Mouse (Mus musculus): ENCODE data around the gene Adat3. TPM values are rescaled to one million over a fixed set of nuclear protein-coding genes. Genes with fewer than 3 reads are reported as not detected.
A peak's percentile ranks its signal among the peaks of the same experiment; 100 is the strongest.
"Not testable (repeated sequence)": the region's sequence is repeated elsewhere in the genome, so short reads cannot be mapped to it uniquely, and the experiment has no call there.

The Adat3 gene
- polyA plus RNA-seq, 1 experiment from 2014 or later = 10.9 TPM

DNA sequence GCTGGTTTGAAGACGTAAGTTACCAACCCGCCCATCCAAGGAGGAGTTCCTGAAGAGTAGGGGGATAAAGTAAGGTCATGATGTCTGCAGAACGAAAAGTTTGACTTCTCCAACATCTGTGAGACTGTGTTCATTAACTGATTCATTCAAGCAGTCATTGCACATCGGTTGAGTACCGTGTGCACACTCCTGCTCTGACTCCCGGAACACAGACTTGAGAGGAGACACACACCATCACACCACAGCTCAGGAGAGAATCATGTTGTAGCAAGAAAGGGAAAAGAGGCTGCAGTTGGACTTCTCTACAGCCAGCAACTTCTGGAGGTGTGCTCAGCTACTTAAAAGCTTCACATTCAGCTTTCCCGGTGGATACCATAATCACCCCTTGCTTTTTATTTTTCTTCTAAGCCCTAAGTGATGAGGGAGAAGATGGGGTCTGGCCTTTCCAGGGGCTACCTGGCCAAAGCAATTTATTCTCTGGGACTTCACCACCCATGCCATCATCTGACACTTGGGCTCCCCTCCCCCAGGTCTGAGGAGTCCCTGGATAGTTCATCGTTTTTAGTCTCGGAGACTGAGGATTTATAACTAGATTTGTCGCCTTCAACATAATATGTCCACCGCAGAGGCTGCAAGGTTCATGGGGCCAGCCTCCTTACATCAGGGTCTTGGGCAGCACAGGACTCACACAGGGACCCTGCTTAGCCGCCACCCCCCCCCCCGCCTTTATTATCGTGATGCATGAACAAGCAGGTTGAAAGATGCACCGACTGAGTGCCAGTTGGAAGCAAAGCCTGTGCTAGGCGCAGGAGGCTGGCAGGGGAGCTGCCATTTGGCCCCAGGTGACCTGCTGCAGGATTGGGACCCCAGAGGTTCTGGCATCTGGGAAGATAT is 18.4 kb downstream of the Adat3 start:
- H3K9me3 ChIP-seq = no peaks in the 10 kb centered on the region
- peaks cover 15% of the 10 kb centered on the region for H3K36me3 ChIP-seq (replicated peaks)
- peaks cover 46% of the 10 kb centered on the region for H3K4me1 ChIP-seq
- H3K27ac ChIP-seq (replicated peaks) = peak overlapping the region; percentile 96
- DNase-seq (ENCODE audit: low spot score) = no peak
- 63% methylated on average over 16 of the region's 16 CpGs for WGBS
- peak overlapping the region; percentile 90 for H3K4me3 ChIP-seq
- no peaks in the 10 kb centered on the region for H3K27me3 ChIP-seq (replicated peaks; ENCODE audit: low read depth, poor library complexity, severe bottlenecking)

DNA sequence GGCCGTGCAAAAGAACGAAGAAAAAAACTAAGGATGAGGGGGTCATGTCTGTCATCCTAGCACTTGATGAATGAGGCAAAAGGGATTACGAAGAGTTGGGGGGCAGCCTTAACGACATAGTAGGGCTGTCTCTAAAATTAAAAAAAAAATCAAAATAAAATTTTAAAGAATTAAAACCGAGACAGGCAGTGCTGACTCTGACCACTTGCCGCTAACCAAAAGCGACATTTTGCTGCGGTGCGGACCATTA is 18.9 kb downstream of the Adat3 start:
- WGBS = 4% methylated on average over 9 of the region's 9 CpGs
- H3K27ac ChIP-seq (replicated peaks) = peak overlapping the region; percentile 96
- peaks cover 51% of the 10 kb centered on the region for H3K4me1 ChIP-seq
- no peaks in the 10 kb centered on the region for H3K27me3 ChIP-seq (replicated peaks; ENCODE audit: low read depth, poor library complexity, severe bottlenecking)
- H3K4me3 ChIP-seq = peak overlapping the region; percentile 90
- no peaks in the 10 kb centered on the region for H3K9me3 ChIP-seq
- H3K36me3 ChIP-seq (replicated peaks) = peaks cover 20% of the 10 kb centered on the region
- no peak for DNase-seq (ENCODE audit: low spot score)

DNA sequence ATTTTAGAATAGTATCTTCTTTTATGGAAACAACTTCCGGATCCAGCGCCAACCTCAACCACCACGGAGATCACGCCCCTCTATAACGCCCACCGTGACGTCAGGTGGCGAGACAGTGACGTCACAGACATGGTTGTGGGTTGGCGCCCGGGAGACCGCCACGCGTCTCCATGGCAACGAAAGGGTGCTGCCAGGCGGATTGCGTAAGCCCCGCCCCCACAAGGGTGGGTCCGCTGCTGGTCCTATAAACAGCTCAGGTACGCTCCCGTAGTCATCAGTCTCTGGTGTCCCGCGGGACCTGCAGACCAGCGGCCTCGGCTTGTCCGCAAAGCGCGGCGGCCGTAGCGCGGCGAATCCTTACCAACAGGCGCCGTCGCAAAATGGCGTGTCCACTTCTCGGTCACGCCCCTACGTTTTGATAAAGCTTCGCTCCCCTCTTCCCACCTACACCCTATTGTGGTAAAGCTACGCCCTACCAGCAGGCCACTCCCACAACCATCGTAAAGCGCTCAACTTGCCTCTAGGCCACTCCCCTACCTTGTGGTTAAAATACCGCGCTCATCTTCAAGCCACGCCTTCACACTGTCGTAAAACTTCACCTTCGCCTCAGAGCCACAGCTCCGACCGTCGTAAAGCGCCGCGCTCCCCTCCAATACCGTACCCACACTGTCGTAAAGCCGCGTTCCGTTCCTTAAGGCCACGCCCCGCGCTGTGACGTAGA is 19.4 kb downstream of the Adat3 start:
- H3K4me3 ChIP-seq = peak overlapping the region; percentile 90
- peaks cover 51% of the 10 kb centered on the region for H3K4me1 ChIP-seq
- WGBS = under 1% methylated on average over 64 of the region's 64 CpGs
- H3K27me3 ChIP-seq (replicated peaks; ENCODE audit: low read depth, poor library complexity, severe bottlenecking) = no peaks in the 10 kb centered on the region
- DNase-seq (ENCODE audit: low spot score) = peak; percentile 99
- peak overlapping the region; percentile 96 for H3K27ac ChIP-seq (replicated peaks)
- H3K9me3 ChIP-seq = no peaks in the 10 kb centered on the region
- peaks cover 20% of the 10 kb centered on the region for H3K36me3 ChIP-seq (replicated peaks)

DNA sequence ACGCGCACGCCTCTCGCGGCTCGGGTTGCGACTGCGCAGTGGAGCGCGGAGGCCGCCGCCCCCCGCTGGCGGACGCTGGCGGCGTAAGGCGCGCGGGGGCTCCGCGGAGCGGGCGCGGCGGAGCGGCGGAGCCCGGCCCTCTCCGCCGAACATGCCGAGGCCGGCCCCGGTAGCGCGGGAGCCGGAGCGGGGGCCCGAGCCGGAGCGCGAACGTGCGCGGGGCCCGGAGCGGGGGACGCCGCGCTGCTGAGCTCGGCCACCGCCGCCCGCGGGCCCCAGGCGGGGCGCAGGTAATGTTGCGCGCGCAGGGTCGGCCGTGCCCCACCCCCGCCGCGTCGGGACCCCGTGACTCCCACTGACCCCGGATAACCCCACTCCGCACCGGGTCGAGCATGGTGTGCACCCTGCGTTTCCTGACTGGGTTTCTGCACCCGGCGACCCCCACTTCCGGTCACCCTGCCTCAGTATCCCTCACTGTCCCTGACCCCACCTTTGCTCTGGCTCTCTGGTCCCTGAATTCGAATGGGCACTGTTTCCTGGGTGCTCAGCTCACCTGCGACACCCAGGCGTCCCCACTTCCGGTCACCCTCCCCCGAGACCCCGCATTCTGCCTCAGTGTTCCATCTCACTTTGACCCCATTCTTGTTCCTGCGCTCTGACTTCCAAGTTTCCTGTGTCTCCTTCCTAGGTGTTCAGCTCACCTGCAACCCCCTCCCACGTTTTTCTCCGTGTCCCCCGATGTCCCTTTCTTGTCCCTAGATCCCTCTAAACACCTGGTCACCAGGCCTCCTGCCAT is 20.2 kb downstream of the Adat3 start, which contains the start of gene Csnk1g2:
Gene Csnk1g2 (plus strand): TSS at position 178 of the 796 bp plus-strand sequence.
- 1% methylated on average over 85 of the region's 85 CpGs for WGBS

DNA sequence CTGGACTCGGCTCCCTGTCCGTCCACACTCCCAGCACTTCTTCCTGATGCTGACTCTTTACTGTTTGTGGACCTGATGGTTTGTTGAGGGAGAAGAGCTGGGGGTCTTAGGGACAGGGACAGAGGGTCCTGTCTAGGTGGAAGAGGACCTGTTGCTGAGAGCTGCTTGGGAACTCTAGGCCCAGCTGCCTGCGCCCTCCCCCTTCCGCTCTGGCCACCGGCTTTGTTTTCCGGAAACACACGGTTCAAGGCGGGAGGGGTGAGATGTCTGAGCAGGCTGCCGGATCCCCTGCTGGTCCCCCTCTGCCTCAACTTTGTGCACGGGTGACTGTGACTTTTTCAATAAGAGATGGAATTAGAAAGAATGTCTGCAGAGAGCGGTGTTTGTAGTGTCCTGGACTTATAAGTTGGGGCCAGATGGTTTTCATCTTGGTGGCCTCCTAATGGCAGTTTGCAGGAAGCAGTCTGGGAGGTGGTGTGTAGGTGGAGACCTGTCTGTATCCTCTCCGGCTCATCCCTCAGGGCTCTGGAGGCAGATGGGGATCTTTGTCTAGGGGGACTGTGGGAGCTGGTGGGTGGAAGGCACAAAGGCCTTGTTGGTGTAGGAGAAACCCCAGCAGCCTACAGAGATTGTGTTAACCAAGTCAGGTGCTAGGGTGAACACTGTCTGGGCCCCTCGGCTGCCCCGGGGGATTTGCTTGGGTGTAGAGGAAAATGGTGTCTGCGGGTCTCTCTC is 20.9 kb downstream of the Adat3 start:
- peak; percentile 78 for DNase-seq (ENCODE audit: low spot score)
- Histone ChIP-seq H3K4me1 (peaks cover 64% of the 10 kb centered on the region), H3K9me3 (no peaks in the 10 kb centered on the region), H3K4me3 (peak overlapping the region; percentile 90), H3K27me3 (replicated peaks; ENCODE audit: low read depth, poor library complexity, severe bottlenecking) (no peaks in the 10 kb centered on the region), H3K36me3 (replicated peaks) (peaks cover 31% of the 10 kb centered on the region), H3K27ac (replicated peaks) (peak overlapping the region; percentile 96)
- 15% methylated on average over 15 of the region's 15 CpGs for WGBS

More for the DNA sequence above, 20.2 kb downstream of the Adat3 start, which contains the start of gene Csnk1g2:
- Histone ChIP-seq H3K27ac (replicated peaks) (peak within 1 kb of the TSS; percentile 96), H3K9me3 (no peaks in the 10 kb centered on the region), H3K4me1 (peaks cover 58% of the 10 kb centered on the region), H3K27me3 (replicated peaks; ENCODE audit: low read depth, poor library complexity, severe bottlenecking) (no peaks in the 10 kb centered on the region), H3K36me3 (replicated peaks) (peaks cover 24% of the 10 kb centered on the region), H3K4me3 (peak within 1 kb of the TSS; percentile 90)
- no peak for DNase-seq (ENCODE audit: low spot score)

DNA sequence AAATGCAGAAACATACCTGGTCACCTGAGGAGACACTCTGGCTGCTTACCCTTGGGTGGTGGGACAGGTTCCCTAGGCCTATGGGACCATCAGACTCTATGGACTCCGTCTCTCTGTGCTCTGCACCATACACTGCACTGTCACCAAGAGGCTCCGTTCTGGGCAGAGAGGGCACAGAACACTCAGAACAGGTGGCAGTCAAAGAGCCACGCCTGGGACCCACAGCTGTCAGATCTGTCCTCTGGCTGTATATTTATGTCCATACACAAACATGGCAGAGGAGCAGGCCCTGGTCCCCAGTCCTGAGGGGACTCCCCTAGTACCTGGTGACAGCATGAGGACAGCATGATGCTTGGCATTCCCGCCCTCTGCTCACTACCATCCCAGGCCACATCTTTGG is 23.1 kb downstream of the Adat3 start:
- WGBS = 93% methylated on average over 4 of the region's 4 CpGs
- Histone ChIP-seq H3K4me3 (no peak overlapping the region; the same call in 1 of the 2 replicates), H3K27ac (replicated peaks) (no peak overlapping the region), H3K36me3 (replicated peaks) (peaks cover 53% of the 10 kb centered on the region), H3K4me1 (peaks cover 61% of the 10 kb centered on the region), H3K27me3 (replicated peaks; ENCODE audit: low read depth, poor library complexity, severe bottlenecking) (no peaks in the 10 kb centered on the region), H3K9me3 (no peaks in the 10 kb centered on the region)
- DNase-seq (ENCODE audit: low spot score) = no peak

DNA sequence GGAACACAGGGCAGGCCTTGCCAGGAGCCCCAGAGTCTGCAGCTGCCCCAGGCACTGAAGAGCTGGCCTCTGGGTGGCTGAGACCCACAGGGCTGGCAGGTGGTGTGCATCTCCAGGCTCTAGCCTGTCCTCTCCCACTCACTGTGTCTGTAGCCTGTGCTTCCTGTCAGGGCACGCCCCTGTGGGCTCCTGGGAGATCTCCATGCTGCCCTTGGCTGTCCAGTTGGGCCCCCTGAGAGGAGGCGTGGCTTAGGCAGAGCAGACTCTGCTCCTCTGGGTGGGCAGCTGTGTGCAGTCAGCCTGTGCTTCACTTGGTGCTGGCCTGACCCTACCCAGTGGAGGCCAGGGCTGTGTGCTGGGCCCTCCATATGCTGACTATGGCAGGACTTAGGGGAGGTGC is 25.0 kb downstream of the Adat3 start:
- no peak overlapping the region for H3K4me3 ChIP-seq
- H3K9me3 ChIP-seq = no peaks in the 10 kb centered on the region
- peaks cover 72% of the 10 kb centered on the region for H3K36me3 ChIP-seq (replicated peaks)
- H3K4me1 ChIP-seq = peaks cover 52% of the 10 kb centered on the region
- 0 out of 2 replicates have a peak overlapping the region, but pooled peaks have one; percentile 4 for H3K27ac ChIP-seq (replicated peaks)
- DNase-seq (ENCODE audit: low spot score) = peak; percentile 30
- H3K27me3 ChIP-seq (replicated peaks; ENCODE audit: low read depth, poor library complexity, severe bottlenecking) = no peaks in the 10 kb centered on the region
- WGBS = 58% methylated on average over 2 of the region's 2 CpGs

DNA sequence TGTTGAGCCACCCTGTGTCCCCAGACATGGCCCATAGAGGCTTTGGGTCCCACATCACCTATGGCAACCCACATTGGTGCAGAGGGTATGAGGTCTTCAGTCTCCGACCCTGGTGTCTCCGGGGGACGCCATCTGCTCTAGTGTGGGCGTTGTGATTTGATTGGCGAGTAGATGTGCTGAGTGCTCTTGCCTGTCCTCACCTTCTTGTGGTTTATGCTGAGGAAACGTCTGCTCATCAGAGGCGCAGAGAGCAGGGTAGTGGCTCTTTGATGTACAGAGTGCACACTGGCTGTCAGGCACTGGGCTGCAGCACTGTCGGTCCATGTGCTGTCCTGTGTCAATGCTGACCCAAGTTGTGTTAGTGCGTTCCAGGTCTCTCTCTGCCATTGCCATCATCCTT is 26.2 kb downstream of the Adat3 start:
- H3K9me3 ChIP-seq = no peaks in the 10 kb centered on the region
- H3K27me3 ChIP-seq (replicated peaks; ENCODE audit: low read depth, poor library complexity, severe bottlenecking) = no peaks in the 10 kb centered on the region
- no peak overlapping the region for H3K27ac ChIP-seq (replicated peaks)
- WGBS = 93% methylated on average over 9 of the region's 9 CpGs
- H3K4me3 ChIP-seq = no peak overlapping the region
- DNase-seq (ENCODE audit: low spot score) = no peak
- H3K4me1 ChIP-seq = peaks cover 43% of the 10 kb centered on the region
- peaks cover 82% of the 10 kb centered on the region for H3K36me3 ChIP-seq (replicated peaks)

DNA sequence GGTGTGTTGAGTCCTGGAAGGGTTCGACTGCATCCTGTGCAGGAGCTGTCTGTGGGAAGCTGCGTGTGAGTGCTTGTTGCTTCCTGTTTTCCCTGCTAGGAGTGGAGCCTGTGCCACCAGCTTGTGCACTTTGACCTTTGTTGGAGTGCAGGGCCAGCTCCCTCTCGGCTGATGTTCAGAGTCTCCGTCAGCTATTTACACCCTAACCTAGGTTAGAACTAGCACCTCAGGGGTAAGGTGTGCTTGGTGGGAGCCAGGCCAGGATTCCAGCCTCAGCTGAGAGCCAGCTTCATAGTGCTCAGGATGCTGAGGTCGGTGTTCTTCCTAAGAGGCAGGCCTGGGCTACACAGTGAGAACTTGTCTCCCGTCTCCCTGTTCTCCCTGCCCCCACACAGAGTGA is 32.7 kb downstream of the Adat3 start:
- Histone ChIP-seq H3K36me3 (replicated peaks) (peaks cover 97% of the 10 kb centered on the region), H3K9me3 (no peaks in the 10 kb centered on the region), H3K4me1 (no peaks in the 10 kb centered on the region), H3K4me3 (no peak overlapping the region), H3K27me3 (replicated peaks; ENCODE audit: low read depth, poor library complexity, severe bottlenecking) (no peaks in the 10 kb centered on the region), H3K27ac (replicated peaks) (no peak overlapping the region)
- no peak for DNase-seq (ENCODE audit: low spot score)
- WGBS = 81% methylated on average over 6 of the region's 6 CpGs

DNA sequence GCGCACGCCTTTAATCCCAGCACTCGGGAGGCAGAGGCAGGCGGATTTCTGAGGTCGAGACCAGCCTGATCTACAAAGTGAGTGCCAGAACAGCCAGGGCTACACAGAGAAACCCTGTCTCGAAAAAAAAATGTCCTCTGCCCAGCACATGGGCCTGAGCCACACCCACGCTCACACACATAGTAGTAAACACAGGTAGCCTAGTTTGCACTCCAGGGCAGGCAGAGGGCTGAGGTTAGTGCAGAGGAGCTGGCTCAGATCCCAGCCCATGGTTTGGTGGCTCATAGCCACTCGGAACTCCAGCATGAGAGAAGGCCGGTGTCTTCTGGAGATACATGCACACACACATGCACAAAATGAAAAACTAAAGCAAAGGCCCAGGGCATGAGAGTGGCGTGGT is 44.3 kb downstream of the Adat3 start:
- H3K27me3 ChIP-seq (replicated peaks; ENCODE audit: low read depth, poor library complexity, severe bottlenecking) = no peaks in the 10 kb centered on the region
- no peak overlapping the region for H3K27ac ChIP-seq (replicated peaks)
- WGBS = 94% methylated on average over 10 of the region's 10 CpGs
- no peak overlapping the region for H3K4me3 ChIP-seq
- H3K4me1 ChIP-seq = peaks cover 10% of the 10 kb centered on the region
- H3K36me3 ChIP-seq (replicated peaks) = peaks cover 96% of the 10 kb centered on the region
- DNase-seq (ENCODE audit: low spot score) = no peak
- no peaks in the 10 kb centered on the region for H3K9me3 ChIP-seq

DNA sequence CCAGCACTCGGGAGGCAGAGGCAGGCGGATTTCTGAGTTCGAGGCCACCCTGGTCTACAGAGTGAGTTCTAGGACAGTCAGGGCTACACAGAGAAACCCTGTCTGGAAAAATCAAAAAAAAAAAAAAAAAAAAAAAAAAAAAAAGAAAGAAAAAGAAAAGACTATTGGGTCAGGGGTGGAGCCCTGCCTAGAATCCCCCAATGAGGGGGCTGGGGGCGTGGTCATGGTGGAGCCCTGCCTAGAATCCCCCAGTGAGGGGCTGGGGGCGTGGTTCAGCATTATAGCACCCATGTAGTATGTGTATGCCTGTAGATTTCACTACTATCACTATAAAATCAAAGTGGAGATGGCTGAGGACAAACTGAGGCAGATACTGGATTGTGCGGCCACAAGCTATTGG is 47.2 kb downstream of the Adat3 start:
- 88% methylated on average over 6 of the region's 6 CpGs for WGBS
- peaks cover 71% of the 10 kb centered on the region for H3K36me3 ChIP-seq (replicated peaks)

DNA sequence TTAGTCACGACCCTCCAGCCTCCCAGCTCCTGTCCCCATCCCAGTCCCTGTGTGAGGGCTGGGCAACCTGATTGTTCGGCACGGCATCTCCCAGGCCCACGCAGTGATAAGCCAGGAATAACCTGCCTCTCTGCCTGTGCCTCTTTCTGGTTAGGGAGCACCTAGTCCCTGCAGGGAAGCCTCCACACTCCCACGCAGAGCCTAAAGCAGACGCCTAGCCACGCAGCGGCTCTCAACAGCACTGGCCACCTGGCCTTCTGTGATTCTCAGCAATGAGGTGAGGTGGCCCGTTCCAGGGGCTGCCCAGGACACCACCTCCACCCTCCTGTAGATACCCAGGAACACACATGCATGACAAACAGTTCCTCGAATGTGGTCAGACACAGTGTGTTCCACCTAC is 47.7 kb downstream of the Adat3 start:
- no peak for DNase-seq (ENCODE audit: low spot score)
- H3K4me3 ChIP-seq = no peak overlapping the region
- WGBS = 91% methylated on average over 10 of the region's 10 CpGs
- no peak overlapping the region for H3K27ac ChIP-seq (replicated peaks)
- H3K27me3 ChIP-seq (replicated peaks; ENCODE audit: low read depth, poor library complexity, severe bottlenecking) = no peaks in the 10 kb centered on the region
- H3K9me3 ChIP-seq = no peaks in the 10 kb centered on the region
- peaks cover 19% of the 10 kb centered on the region for H3K4me1 ChIP-seq
- H3K36me3 ChIP-seq (replicated peaks) = peaks cover 66% of the 10 kb centered on the region

More for the DNA sequence above, 47.2 kb downstream of the Adat3 start:
- H3K27me3 ChIP-seq (replicated peaks; ENCODE audit: low read depth, poor library complexity, severe bottlenecking); H3K27ac ChIP-seq (replicated peaks); H3K4me3 ChIP-seq; H3K9me3 ChIP-seq; DNase-seq (ENCODE audit: low spot score): not testable (repeated sequence)
- peaks cover 14% of the 10 kb centered on the region for H3K4me1 ChIP-seq
